Mouse (Mus musculus): ENCODE results near the gene Myo10. TPM values are rescaled to one million over a fixed set of nuclear protein-coding genes. Genes with fewer than 3 reads are reported as not detected.

The Myo10 gene
- polyA plus RNA-seq, 1 experiment from 2014 or later, result 72.8 TPM

- ATAC-seq (ENCODE audit: low FRiP score) (peak; percentile 55), DNase-seq (ENCODE audit: low spot score, missing footprints) (no peak)
- Histone ChIP-seq H3K27me3 (ENCODE audit: control insufficient read depth, insufficient read depth, low read length) (no peaks in the 10 kb centered on the region), H3K4me3 (ENCODE audit: low read depth, low read length) (peak overlapping the region; percentile 13; the same call in 1 of the 2 replicates), H3K36me3 (ENCODE audit: control insufficient read depth, insufficient read depth, low read length) (no peaks in the 10 kb centered on the region), H3K4me1 (ENCODE audit: control insufficient read depth, insufficient read depth, low read length) (peaks cover 78% of the 10 kb centered on the region), H3K9ac (ENCODE audit: low read length) (peak overlapping the region; percentile 48; the same call in 1 of the 2 replicates), H3K9me3 (ENCODE audit: control insufficient read depth, low read length) (no peaks in the 10 kb centered on the region), H3K27ac (ENCODE audit: low read depth, low read length) (peak overlapping the region; percentile 93), H3K4me2 (peak overlapping the region; percentile 41)
- 3% methylated on average over 8 of the region's 8 CpGs for WGBS
Observed at GRCm38 (mm10) chr15:25762306-25762705, 140.0 kb downstream of the Myo10 start.

GRCm38 (mm10) chr15:25763106-25763505 is 140.8 kb downstream of the Myo10 start:
- H3K4me2 ChIP-seq, result peak overlapping the region; percentile 41
- H3K27me3 ChIP-seq (ENCODE audit: control insufficient read depth, insufficient read depth, low read length), result no peaks in the 10 kb centered on the region
- ATAC-seq (ENCODE audit: low FRiP score) (no peak), DNase-seq (ENCODE audit: low spot score, missing footprints) (no peak)
- 15% methylated on average over 7 of the region's 7 CpGs for WGBS
- H3K36me3 ChIP-seq (ENCODE audit: control insufficient read depth, insufficient read depth, low read length), result no peaks in the 10 kb centered on the region
- peak overlapping the region; percentile 48 for H3K9ac ChIP-seq (ENCODE audit: low read length)
- H3K27ac ChIP-seq (ENCODE audit: low read depth, low read length), result peak overlapping the region; percentile 93
- peaks cover 81% of the 10 kb centered on the region for H3K4me1 ChIP-seq (ENCODE audit: control insufficient read depth, insufficient read depth, low read length)
- peak overlapping the region; percentile 13 for H3K4me3 ChIP-seq (ENCODE audit: low read depth, low read length)
- H3K9me3 ChIP-seq (ENCODE audit: control insufficient read depth, low read length), result no peaks in the 10 kb centered on the region

GRCm38 (mm10) chr15:25764653-25765352 is 142.5 kb downstream of the Myo10 start:
- Histone ChIP-seq H3K27me3 (ENCODE audit: control insufficient read depth, insufficient read depth, low read length) (no peaks in the 10 kb centered on the region), H3K4me2 (no peak overlapping the region), H3K27ac (ENCODE audit: low read depth, low read length) (peak overlapping the region; percentile 41), H3K9ac (ENCODE audit: low read length) (peak overlapping the region; percentile 42; the same call in 1 of the 2 replicates), H3K4me3 (ENCODE audit: low read depth, low read length) (no peak overlapping the region), H3K4me1 (ENCODE audit: control insufficient read depth, insufficient read depth, low read length) (peaks cover 78% of the 10 kb centered on the region), H3K9me3 (ENCODE audit: control insufficient read depth, low read length) (no peaks in the 10 kb centered on the region), H3K36me3 (ENCODE audit: control insufficient read depth, insufficient read depth, low read length) (no peaks in the 10 kb centered on the region)
- DNase-seq (ENCODE audit: low spot score, missing footprints) (no peak), ATAC-seq (ENCODE audit: low FRiP score) (no peak)
- WGBS, result 72% methylated on average over 13 of the region's 13 CpGs

- WGBS, result 69% methylated on average over 6 of the region's 6 CpGs
- no peak for DNase-seq (ENCODE audit: low spot score, missing footprints)
- no peak overlapping the region for H3K27ac ChIP-seq (ENCODE audit: low read depth, low read length)
- no peak overlapping the region for H3K4me3 ChIP-seq (ENCODE audit: low read depth, low read length)
- H3K4me2 ChIP-seq, result no peak overlapping the region
- no peak overlapping the region for H3K9ac ChIP-seq (ENCODE audit: low read length)
- H3K9me3 ChIP-seq (ENCODE audit: control insufficient read depth, low read length), result no peaks in the 10 kb centered on the region
- H3K36me3 ChIP-seq (ENCODE audit: control insufficient read depth, insufficient read depth, low read length), result no peaks in the 10 kb centered on the region
- no peak for ATAC-seq (ENCODE audit: low FRiP score)
- peaks cover 57% of the 10 kb centered on the region for H3K4me1 ChIP-seq (ENCODE audit: control insufficient read depth, insufficient read depth, low read length)
- no peaks in the 10 kb centered on the region for H3K27me3 ChIP-seq (ENCODE audit: control insufficient read depth, insufficient read depth, low read length)
Observed at GRCm38 (mm10) chr15:25767777-25768176, 145.5 kb downstream of the Myo10 start.

GRCm38 (mm10) chr15:25769524-25770255 is 147.4 kb downstream of the Myo10 start:
- ATAC-seq (ENCODE audit: low FRiP score), result no peak
- H3K27ac ChIP-seq (ENCODE audit: low read depth, low read length), result no peak overlapping the region
- H3K9me3 ChIP-seq (ENCODE audit: control insufficient read depth, low read length), result no peaks in the 10 kb centered on the region
- no peak overlapping the region for H3K9ac ChIP-seq (ENCODE audit: low read length)
- no peak overlapping the region for H3K4me3 ChIP-seq (ENCODE audit: low read depth, low read length)
- WGBS, result 57% methylated on average over 9 of the region's 9 CpGs
- no peaks in the 10 kb centered on the region for H3K36me3 ChIP-seq (ENCODE audit: control insufficient read depth, insufficient read depth, low read length)
- H3K4me1 ChIP-seq (ENCODE audit: control insufficient read depth, insufficient read depth, low read length), result peaks cover 50% of the 10 kb centered on the region
- no peak for DNase-seq (ENCODE audit: low spot score, missing footprints)
- H3K27me3 ChIP-seq (ENCODE audit: control insufficient read depth, insufficient read depth, low read length), result no peaks in the 10 kb centered on the region
- no peak overlapping the region for H3K4me2 ChIP-seq

GRCm38 (mm10) chr15:25771782-25772181 is 149.5 kb downstream of the Myo10 start:
- Histone ChIP-seq H3K4me1 (ENCODE audit: control insufficient read depth, insufficient read depth, low read length) (peaks cover 57% of the 10 kb centered on the region), H3K27ac (ENCODE audit: low read depth, low read length) (no peak overlapping the region), H3K27me3 (ENCODE audit: control insufficient read depth, insufficient read depth, low read length) (no peaks in the 10 kb centered on the region), H3K9ac (ENCODE audit: low read length) (no peak overlapping the region), H3K9me3 (ENCODE audit: control insufficient read depth, low read length) (no peaks in the 10 kb centered on the region), H3K4me2 (no peak overlapping the region), H3K4me3 (ENCODE audit: low read depth, low read length) (no peak overlapping the region), H3K36me3 (ENCODE audit: control insufficient read depth, insufficient read depth, low read length) (no peaks in the 10 kb centered on the region)
- 84% methylated on average over 10 of the region's 10 CpGs for WGBS
- ATAC-seq (ENCODE audit: low FRiP score) (no peak), DNase-seq (ENCODE audit: low spot score, missing footprints) (no peak)

GRCm38 (mm10) chr15:25773711-25774513 is 151.6 kb downstream of the Myo10 start:
- H3K4me2 ChIP-seq, result peak overlapping the region; percentile 69
- ATAC-seq (ENCODE audit: low FRiP score), result peak; percentile 95
- 1% methylated on average over 21 of the region's 21 CpGs for WGBS
- no peaks in the 10 kb centered on the region for H3K27me3 ChIP-seq (ENCODE audit: control insufficient read depth, insufficient read depth, low read length)
- peak; percentile 97 for DNase-seq (ENCODE audit: low spot score, missing footprints)
- peak overlapping the region; percentile 51 for H3K9ac ChIP-seq (ENCODE audit: low read length)
- H3K4me3 ChIP-seq (ENCODE audit: low read depth, low read length), result peak overlapping the region; percentile 44
- H3K36me3 ChIP-seq (ENCODE audit: control insufficient read depth, insufficient read depth, low read length), result no peaks in the 10 kb centered on the region; the same call in 1 of the 2 replicates
- H3K9me3 ChIP-seq (ENCODE audit: control insufficient read depth, low read length), result no peaks in the 10 kb centered on the region
- H3K27ac ChIP-seq (ENCODE audit: low read depth, low read length), result peak overlapping the region; percentile 85
- peaks cover 46% of the 10 kb centered on the region for H3K4me1 ChIP-seq (ENCODE audit: control insufficient read depth, insufficient read depth, low read length)

GRCm38 (mm10) chr15:25778937-25779336 is 156.6 kb downstream of the Myo10 start:
- Histone ChIP-seq H3K9me3 (ENCODE audit: control insufficient read depth, low read length) (no peaks in the 10 kb centered on the region), H3K4me2 (no peak overlapping the region), H3K36me3 (ENCODE audit: control insufficient read depth, insufficient read depth, low read length) (peaks cover 37% of the 10 kb centered on the region), H3K27ac (ENCODE audit: low read depth, low read length) (no peak overlapping the region), H3K4me3 (ENCODE audit: low read depth, low read length) (no peak overlapping the region), H3K27me3 (ENCODE audit: control insufficient read depth, insufficient read depth, low read length) (no peaks in the 10 kb centered on the region), H3K4me1 (ENCODE audit: control insufficient read depth, insufficient read depth, low read length) (peaks cover 25% of the 10 kb centered on the region), H3K9ac (ENCODE audit: low read length) (no peak overlapping the region)
- DNase-seq (ENCODE audit: low spot score, missing footprints) (no peak), ATAC-seq (ENCODE audit: low FRiP score) (no peak)
- 71% methylated on average over 8 of the region's 8 CpGs for WGBS

Measured in midbrain, embryonic 11.5 days (tissue).